Comparison of ENCODE assay signal across 14 mouse cellular contexts in genomic region chr9:71498391-71499182, GRCm38 (mm10). TPM values are rescaled to one million over a fixed set of nuclear protein-coding genes. Genes with fewer than 3 reads are reported as not detected.
DNase-seq lines count a peak whose midpoint lies in the region; ATAC-seq and TF ChIP-seq lines count a peak whose summit lies in the region.
"Had no signal": no experiment of that assay in that cellular context is flagged by ENCODE, and none has a peak within 500 bp of the region (broad histone marks: within the 10 kb centered on the region; RNA-seq: fewer than 3 reads in every experiment).

No protein-coding gene starts in this region.

- H3K9ac ChIP-seq in heart, embryonic 13.5 days, result no peak overlapping the region
- H3K9ac ChIP-seq in heart, postnatal 0 days (replicated peaks; ENCODE audit: low read depth, low read length), result no peak overlapping the region
- no peak overlapping the region for H3K9ac ChIP-seq in stomach, postnatal 0 days (ENCODE audit: low read length)
- H3K9ac ChIP-seq: liver, embryonic 12.5 days; midbrain, embryonic 12.5 days had no signal

- H3K36me3 ChIP-seq in heart, embryonic 13.5 days, result peaks cover 26% of the 10 kb centered on the region
- H3K36me3 ChIP-seq in heart, embryonic 10.5 days, result no peaks in the 10 kb centered on the region
- no peaks in the 10 kb centered on the region; the same call in 1 of the 2 replicates for H3K36me3 ChIP-seq in heart, postnatal 0 days (replicated peaks; ENCODE audit: control insufficient read depth, insufficient read depth, low read length)
- no peaks in the 10 kb centered on the region for H3K36me3 ChIP-seq in stomach, postnatal 0 days (ENCODE audit: control insufficient read depth, insufficient read depth, low read length)
- H3K36me3 ChIP-seq: hindbrain, embryonic 10.5 days; liver, embryonic 12.5 days; midbrain, embryonic 12.5 days had no signal

- no peaks in the 10 kb centered on the region for H3K9me3 ChIP-seq in heart, embryonic 13.5 days
- no peaks in the 10 kb centered on the region for H3K9me3 ChIP-seq in heart, embryonic 10.5 days
- no peaks in the 10 kb centered on the region for H3K9me3 ChIP-seq in heart, postnatal 0 days (replicated peaks; ENCODE audit: control insufficient read depth, low read length)
- H3K9me3 ChIP-seq in stomach, postnatal 0 days (ENCODE audit: control insufficient read depth, low read length), result no peaks in the 10 kb centered on the region
- H3K9me3 ChIP-seq: hindbrain, embryonic 10.5 days; liver, embryonic 12.5 days; midbrain, embryonic 12.5 days had no signal

- no peak overlapping the region for H3K4me3 ChIP-seq in heart, embryonic 13.5 days
- no peak overlapping the region for H3K4me3 ChIP-seq in heart, embryonic 10.5 days
- no peak overlapping the region for H3K4me3 ChIP-seq in heart, postnatal 0 days (ENCODE audit: low read depth, low read length)
- no peak overlapping the region for H3K4me3 ChIP-seq in stomach, postnatal 0 days (ENCODE audit: low read depth, low read length)
- H3K4me3 ChIP-seq: hindbrain, embryonic 10.5 days; liver, embryonic 12.5 days; midbrain, embryonic 12.5 days had no signal

- H3K4me2 ChIP-seq in heart, embryonic 13.5 days, result no peak overlapping the region
- H3K4me2 ChIP-seq in heart, postnatal 0 days (ENCODE audit: low read depth, low read length), result no peak overlapping the region
- H3K4me2 ChIP-seq in stomach, postnatal 0 days (replicated peaks; ENCODE audit: low read depth), result no peak overlapping the region
- H3K4me2 ChIP-seq: liver, embryonic 12.5 days; midbrain, embryonic 12.5 days had no signal

- H3K27ac ChIP-seq in heart, embryonic 13.5 days (replicated peaks), result peak overlapping the region; percentile 54; the same call in 1 of the 2 replicates
- H3K27ac ChIP-seq in heart, embryonic 10.5 days, result no peak overlapping the region
- peak overlapping the region; percentile 15; the same call in 1 of the 2 replicates for H3K27ac ChIP-seq in heart, postnatal 0 days (ENCODE audit: low read depth)
- H3K27ac ChIP-seq in stomach, postnatal 0 days (replicated peaks), result no peak overlapping the region
- H3K27ac ChIP-seq: hindbrain, embryonic 10.5 days; liver, embryonic 12.5 days; midbrain, embryonic 12.5 days had no signal

- 0 out of 2 replicates have a peak, but pooled peaks have one; percentile 6 for TF ChIP-seq CTCF in heart, postnatal 0 days (IDR thresholded peaks at IDR 0.05; ENCODE audit: low read depth)
- peak; percentile 21; the same call in 1 of the 2 replicates for TF ChIP-seq CTCF in stomach, postnatal 0 days (IDR thresholded peaks at IDR 0.05; ENCODE audit: low read depth)

- WGBS in heart, embryonic 13.5 days, result 45% methylated on average over 10 of the region's 10 CpGs
- 69% methylated on average over 10 of the region's 10 CpGs for WGBS in heart, embryonic 10.5 days
- WGBS in heart, postnatal 0 days, result 55% methylated on average over 10 of the region's 10 CpGs
- 39% methylated on average over 10 of the region's 10 CpGs for WGBS in stomach, postnatal 0 days

- no peak for TF ChIP-seq EP300 in heart, postnatal 0 days (IDR thresholded peaks at IDR 0.05; ENCODE audit: low read depth)
- no peak for TF ChIP-seq EP300 in stomach, postnatal 0 days (optimal IDR thresholded peaks at IDR 0.05)

- no peaks in the 10 kb centered on the region for H3K27me3 ChIP-seq in heart, embryonic 13.5 days (replicated peaks)
- no peaks in the 10 kb centered on the region for H3K27me3 ChIP-seq in heart, embryonic 10.5 days (ENCODE audit: insufficient read depth, poor library complexity, severe bottlenecking)
- H3K27me3 ChIP-seq in heart, postnatal 0 days (ENCODE audit: control insufficient read depth, insufficient read depth, low read length), result no peaks in the 10 kb centered on the region
- no peaks in the 10 kb centered on the region for H3K27me3 ChIP-seq in stomach, postnatal 0 days (ENCODE audit: control insufficient read depth, insufficient read depth, low read length)
- H3K27me3 ChIP-seq: liver, embryonic 12.5 days; midbrain, embryonic 12.5 days had no signal

- no peak for ATAC-seq in heart, embryonic 13.5 days (ENCODE audit: extremely low read depth, insufficient number of reproducible peaks, low FRiP score, low TSS enrichment)
- no peak for ATAC-seq in heart, postnatal 0 days (ENCODE audit: insufficient read depth, low read depth)
- no peak for ATAC-seq in stomach, postnatal 0 days (ENCODE audit: low FRiP score, low TSS enrichment)
- ATAC-seq: liver, embryonic 12.5 days had no signal

- no peak for DNase-seq in heart, embryonic 10.5 days (ENCODE audit: low spot score)
- DNase-seq in lung, postnatal 10 days, result peak; percentile 21
- no peak for DNase-seq in lung, postnatal 25 days (ENCODE audit: low spot score)
- DNase-seq in heart, postnatal 0 days (ENCODE audit: low spot score), result peak; percentile 32
- DNase-seq in stomach, postnatal 0 days (ENCODE audit: low spot score), result no peak
- DNase-seq in natural killer cell, adult 2 months (ENCODE audit: low spot score in 2 of 2), result no peak
- no peak for DNase-seq in c-Kit-positive CD71-positive TER-119-positive erythroid progenitor cells, embryonic 14.5 days (ENCODE audit: low spot score)
- DNase-seq: adrenal gland, postnatal 25 days; cerebellum, adult 2 months; thymus, postnatal 4 days had no signal

- H3K4me1 ChIP-seq in heart, embryonic 13.5 days, result peaks cover 28% of the 10 kb centered on the region
- peaks cover 20% of the 10 kb centered on the region for H3K4me1 ChIP-seq in heart, embryonic 10.5 days
- no peaks in the 10 kb centered on the region for H3K4me1 ChIP-seq in heart, postnatal 0 days (ENCODE audit: control insufficient read depth, insufficient read depth)
- H3K4me1 ChIP-seq in stomach, postnatal 0 days (replicated peaks; ENCODE audit: control insufficient read depth, insufficient read depth), result no peaks in the 10 kb centered on the region
- H3K4me1 ChIP-seq: liver, embryonic 12.5 days had no signal

RNA-seq across cellular contexts. Expression of gene Polr2m, which starts 12.9 kb away (rescaled TPM):
- polyA plus RNA-seq in heart, embryonic 13.5 days (2015; fragmentation: Nextera tagmentation; extraction: Ambion mirVana), result 356 and 358 TPM in 2 replicates
- polyA plus RNA-seq in heart, embryonic 10.5 days (2016; fragmentation: Nextera tagmentation; extraction: Ambion mirVana), result 410 and 449 TPM in 2 replicates
- total RNA-seq in heart, postnatal 0 days (2014; rRNA removed; ENCODE audit: low replicate concordance), result 186 and 197 TPM in 2 replicates
- polyA plus RNA-seq in heart, postnatal 0 days (2015; fragmentation: Nextera tagmentation; extraction: Ambion mirVana), result 243 and 249 TPM in 2 replicates
- 149 and 155 TPM in 2 replicates for polyA plus RNA-seq in stomach, postnatal 0 days (2015; fragmentation: Nextera tagmentation; extraction: Ambion mirVana)

Comparison
In these comparisons a context has a peak if more than half of its experiments do, and no peak if none do; other contexts are left out.
1. H3K27ac ChIP-seq: peak in heart, embryonic 13.5 days (single experiment) and heart, postnatal 0 days (single experiment); none in heart, embryonic 10.5 days (single experiment) and stomach, postnatal 0 days (single experiment).
2. DNase-seq: peak in lung, postnatal 10 days (single experiment) and heart, postnatal 0 days (single experiment); none in heart, embryonic 10.5 days (single experiment), lung, postnatal 25 days (single experiment), stomach, postnatal 0 days (single experiment), natural killer cell, adult 2 months (0 of 2) and c-Kit-positive CD71-positive TER-119-positive erythroid progenitor cells, embryonic 14.5 days (single experiment).